In the genomic region with DNA sequence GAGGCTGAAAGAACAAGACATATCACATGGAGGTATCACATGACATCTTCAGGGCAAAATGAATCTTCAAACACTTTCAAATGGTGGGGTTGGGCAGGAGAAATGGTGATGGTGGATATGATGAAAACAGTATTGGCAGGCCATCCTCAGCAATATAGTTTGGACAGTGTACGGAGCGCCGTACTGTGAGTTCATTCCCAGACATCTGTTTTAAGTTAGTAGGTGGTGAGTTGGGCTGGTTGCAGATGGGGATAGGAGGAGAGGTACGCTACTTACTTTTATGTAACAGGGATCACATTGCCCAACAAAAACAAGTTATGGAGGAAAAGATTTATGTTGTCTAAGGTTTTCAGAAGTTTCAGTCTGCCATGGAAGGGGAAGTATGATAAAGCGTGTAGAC, we compare ENCODE assay signal across 19 mouse cellular contexts.
DNase-seq lines count a peak whose midpoint lies in the region; ATAC-seq lines count a peak whose summit lies in the region.
"Had no signal": no experiment of that assay in that cellular context is flagged by ENCODE, and none has a peak within 500 bp of the region (broad histone marks: within the 10 kb centered on the region; RNA-seq: fewer than 3 reads in every experiment).

No protein-coding gene starts in this region.

- H3K4me1 ChIP-seq in hindbrain, embryonic 10.5 days (replicated peaks): peaks cover 11% of the 10 kb centered on the region
- 0 out of 2 replicates have a peak, but pooled peaks cover 2% of the 10 kb centered on the region for H3K4me1 ChIP-seq in hindbrain, embryonic 16.5 days (ENCODE audit: control insufficient read depth, insufficient read depth, low read depth, low read length)
- H3K4me1 ChIP-seq in limb, embryonic 11.5 days (ENCODE audit: control insufficient read depth, insufficient read depth, low read length): peaks cover 3% of the 10 kb centered on the region; the same call in 1 of the 2 replicates
- no peaks in the 10 kb centered on the region for H3K4me1 ChIP-seq in intestine, embryonic 15.5 days (replicated peaks)

- no peak overlapping the region for H3K27ac ChIP-seq in hindbrain, embryonic 10.5 days
- no peak overlapping the region for H3K27ac ChIP-seq in hindbrain, embryonic 16.5 days (ENCODE audit: low read depth, low read length)
- no peak overlapping the region; the same call in 1 of the 2 replicates for H3K27ac ChIP-seq in limb, embryonic 11.5 days (replicated peaks; ENCODE audit: low read depth, low read length)
- H3K27ac ChIP-seq in intestine, embryonic 15.5 days: no peak overlapping the region
- H3K27ac ChIP-seq: forebrain, embryonic 13.5 days; heart, embryonic 15.5 days; hindbrain, embryonic 14.5 days had no signal

- no peaks in the 10 kb centered on the region for H3K9me3 ChIP-seq in hindbrain, embryonic 10.5 days
- H3K9me3 ChIP-seq in hindbrain, embryonic 16.5 days (ENCODE audit: control insufficient read depth, low read length): no peaks in the 10 kb centered on the region
- H3K9me3 ChIP-seq in limb, embryonic 11.5 days (ENCODE audit: control insufficient read depth, low read length): no peaks in the 10 kb centered on the region
- H3K9me3 ChIP-seq in intestine, embryonic 15.5 days: no peaks in the 10 kb centered on the region
- H3K9me3 ChIP-seq: forebrain, embryonic 13.5 days; heart, embryonic 15.5 days had no signal

- peak; percentile 10 for DNase-seq in hindbrain, embryonic 10.5 days (ENCODE audit: low spot score)
- DNase-seq in embryo, embryonic 11 days: peak; percentile 48
- peak; percentile 36 for DNase-seq in limb, embryonic 11.5 days (ENCODE audit: low spot score)
- DNase-seq in mesoderm, embryonic 11.5 days (ENCODE audit: low read depth, low spot score): peak; percentile 41
- DNase-seq in gastrocnemius, adult 18-20 months (ENCODE audit: low spot score): no peak
- DNase-seq in spleen, postnatal 36 days (ENCODE audit: low spot score in 2 of 2): no peak
- DNase-seq: adrenal gland, adult 8-10 months; adrenal gland, postnatal 36 days; cerebellum, adult 2 months; cerebellum, postnatal 14 days; gastrocnemius, postnatal 36 days; heart, adult 11 months; heart, postnatal 14 days; kidney, adult 11 months had no signal

- peaks cover 32% of the 10 kb centered on the region for H3K36me3 ChIP-seq in hindbrain, embryonic 10.5 days
- H3K36me3 ChIP-seq in hindbrain, embryonic 16.5 days (ENCODE audit: control insufficient read depth, insufficient read depth, low read length): no peaks in the 10 kb centered on the region
- no peaks in the 10 kb centered on the region for H3K36me3 ChIP-seq in limb, embryonic 11.5 days (ENCODE audit: control insufficient read depth, insufficient read depth, low read length)
- no peaks in the 10 kb centered on the region for H3K36me3 ChIP-seq in intestine, embryonic 15.5 days
- H3K36me3 ChIP-seq: heart, embryonic 15.5 days had no signal

- WGBS in hindbrain, embryonic 10.5 days: 77% methylated on average over 5 of the region's 5 CpGs
- WGBS in hindbrain, embryonic 16.5 days: 87% methylated on average over 5 of the region's 5 CpGs
- WGBS in limb, embryonic 11.5 days: 21% methylated on average over 5 of the region's 5 CpGs
- 97% methylated on average over 5 of the region's 5 CpGs for WGBS in intestine, embryonic 15.5 days

- ATAC-seq in hindbrain, embryonic 16.5 days: no peak
- peak; percentile 82; the same call in 1 of the 2 replicates for ATAC-seq in limb, embryonic 11.5 days (ENCODE audit: insufficient number of reproducible peaks, low FRiP score, low TSS enrichment, low read depth)
- no peak for ATAC-seq in intestine, embryonic 15.5 days
- ATAC-seq: forebrain, embryonic 13.5 days had no signal

- no peaks in the 10 kb centered on the region for H3K27me3 ChIP-seq in hindbrain, embryonic 10.5 days (ENCODE audit: insufficient read depth, poor library complexity, severe bottlenecking)
- H3K27me3 ChIP-seq in hindbrain, embryonic 16.5 days (replicated peaks; ENCODE audit: control insufficient read depth, insufficient read depth, low read length): no peaks in the 10 kb centered on the region
- no peaks in the 10 kb centered on the region for H3K27me3 ChIP-seq in limb, embryonic 11.5 days (ENCODE audit: control insufficient read depth, insufficient read depth, low read length)
- no peaks in the 10 kb centered on the region for H3K27me3 ChIP-seq in intestine, embryonic 15.5 days (replicated peaks)
- H3K27me3 ChIP-seq: forebrain, embryonic 13.5 days; heart, embryonic 15.5 days had no signal

- no peak overlapping the region for H3K9ac ChIP-seq in hindbrain, embryonic 16.5 days (ENCODE audit: low read depth, low read length)
- H3K9ac ChIP-seq in limb, embryonic 11.5 days (ENCODE audit: low read length): no peak overlapping the region
- no peak overlapping the region for H3K9ac ChIP-seq in intestine, embryonic 15.5 days
- H3K9ac ChIP-seq: forebrain, embryonic 13.5 days; heart, embryonic 15.5 days; hindbrain, embryonic 14.5 days had no signal

- no peak overlapping the region for H3K4me3 ChIP-seq in hindbrain, embryonic 10.5 days
- no peak overlapping the region for H3K4me3 ChIP-seq in hindbrain, embryonic 16.5 days (ENCODE audit: low read length)
- no peak overlapping the region for H3K4me3 ChIP-seq in limb, embryonic 11.5 days (ENCODE audit: low read depth, low read length)
- no peak overlapping the region for H3K4me3 ChIP-seq in intestine, embryonic 15.5 days (replicated peaks)
- H3K4me3 ChIP-seq: forebrain, embryonic 13.5 days; heart, embryonic 15.5 days had no signal

- H3K4me2 ChIP-seq in hindbrain, embryonic 16.5 days (ENCODE audit: low read length): no peak overlapping the region
- no peak overlapping the region for H3K4me2 ChIP-seq in limb, embryonic 11.5 days (ENCODE audit: low read depth, severe bottlenecking)
- no peak overlapping the region for H3K4me2 ChIP-seq in intestine, embryonic 15.5 days (replicated peaks)
- H3K4me2 ChIP-seq: forebrain, embryonic 13.5 days; heart, embryonic 15.5 days; hindbrain, embryonic 14.5 days had no signal

Comparison
In these comparisons a context has a peak if more than half of its experiments do, and no peak if none do; other contexts are left out.
1. DNase-seq: peak in hindbrain, embryonic 10.5 days (single experiment), embryo, embryonic 11 days (single experiment), limb, embryonic 11.5 days (single experiment) and mesoderm, embryonic 11.5 days (single experiment); none in gastrocnemius, adult 18-20 months (single experiment) and spleen, postnatal 36 days (0 of 2).